Comparison of ENCODE assay signal across 30 mouse cellular contexts in genomic region chr2:115736416-115736815, GRCm38 (mm10).
DNase-seq lines count a peak whose midpoint lies in the region; ATAC-seq and TF ChIP-seq lines count a peak whose summit lies in the region.
"Had no signal": no experiment of that assay in that cellular context is flagged by ENCODE, and none has a peak within 500 bp of the region (broad histone marks: within the 10 kb centered on the region; RNA-seq: fewer than 3 reads in every experiment).

No protein-coding gene starts in this region.

- no peak overlapping the region for H3K27ac ChIP-seq in kidney, embryonic 16.5 days (ENCODE audit: low read length)
- no peak overlapping the region for H3K27ac ChIP-seq in gastrocnemius, adult 2 months
- H3K27ac ChIP-seq: embryonic facial prominence, embryonic 10.5 days; embryonic facial prominence, embryonic 13.5 days; forebrain, embryonic 12.5 days; forebrain, embryonic 15.5 days; hindbrain, embryonic 10.5 days; hindbrain, embryonic 13.5 days had no signal

- peaks cover 17% of the 10 kb centered on the region for H3K4me1 ChIP-seq in kidney, embryonic 16.5 days (ENCODE audit: insufficient read depth, low read length)
- H3K4me1 ChIP-seq: forebrain, embryonic 12.5 days; forebrain, embryonic 15.5 days; hindbrain, embryonic 13.5 days had no signal

- intact Hi-C loops in gastrocnemius, adult 2 months (cut with DNase I) = no loop called here

- no peak for TF ChIP-seq CTCF in gastrocnemius, adult 2 months (IDR thresholded peaks at IDR 0.05)

- H3K27me3 ChIP-seq in kidney, embryonic 16.5 days (ENCODE audit: insufficient read depth, low read length) = no peaks in the 10 kb centered on the region
- H3K27me3 ChIP-seq: CH12.LX; forebrain, embryonic 15.5 days; hindbrain, embryonic 13.5 days; Patski had no signal

- DNase-seq in kidney, adult 11 months = peak; percentile 66
- peak; percentile 71 to 77 for DNase-seq in kidney, adult 8-10 months
- DNase-seq in kidney, postnatal 4 days = no peak
- DNase-seq in kidney, postnatal 10 days = peak; percentile 24
- DNase-seq in kidney, postnatal 36 days = peak; percentile 72 to 74
- DNase-seq in spleen, postnatal 36 days (ENCODE audit: low spot score in 2 of 2) = no peak
- no peak for DNase-seq in gastrocnemius, adult 2 months
- DNase-seq: adrenal gland, adult 2 months; adrenal gland, postnatal 14 days; B cell, adult 2 months; cerebellum, adult 11 months; cerebellum, adult 2 months; cerebellum, adult 9-11 months; cerebellum, postnatal 36 days; embryo, embryonic 11 days; gastrocnemius, postnatal 10 days; heart, adult 11 months had no signal

- no peak for ATAC-seq in kidney, embryonic 16.5 days (ENCODE audit: low FRiP score, low TSS enrichment)
- ATAC-seq: forebrain, embryonic 15.5 days; hindbrain, embryonic 16.5 days; Patski had no signal

- no peak overlapping the region for H3K4me3 ChIP-seq in kidney, embryonic 16.5 days (ENCODE audit: low read length)
- H3K4me3 ChIP-seq in gastrocnemius, adult 2 months = no peak overlapping the region
- H3K4me3 ChIP-seq: embryonic facial prominence, embryonic 10.5 days; embryonic facial prominence, embryonic 13.5 days; erythroblast, embryonic 14.5 days; forebrain, embryonic 12.5 days; forebrain, embryonic 15.5 days; hindbrain, embryonic 10.5 days; hindbrain, embryonic 13.5 days had no signal

- H3K36me3 ChIP-seq in kidney, embryonic 16.5 days (ENCODE audit: insufficient read depth, low read length) = 0 out of 2 replicates have a peak, but pooled peaks cover 3% of the 10 kb centered on the region
- H3K36me3 ChIP-seq: embryonic facial prominence, embryonic 10.5 days; embryonic facial prominence, embryonic 13.5 days; forebrain, embryonic 12.5 days; forebrain, embryonic 15.5 days; hindbrain, embryonic 10.5 days; hindbrain, embryonic 13.5 days had no signal

- H3K9ac ChIP-seq in kidney, embryonic 16.5 days (replicated peaks; ENCODE audit: low read length) = no peak overlapping the region
- H3K9ac ChIP-seq: embryonic facial prominence, embryonic 13.5 days; forebrain, embryonic 12.5 days; forebrain, embryonic 15.5 days; hindbrain, embryonic 13.5 days had no signal

- no peak overlapping the region for H3K4me2 ChIP-seq in kidney, embryonic 16.5 days (replicated peaks; ENCODE audit: low read depth, low read length)
- H3K4me2 ChIP-seq: embryonic facial prominence, embryonic 13.5 days; forebrain, embryonic 12.5 days; forebrain, embryonic 15.5 days; heart, embryonic 11.5 days; hindbrain, embryonic 13.5 days had no signal

- H3K9me3 ChIP-seq in kidney, embryonic 16.5 days (ENCODE audit: low read length) = no peaks in the 10 kb centered on the region
- H3K9me3 ChIP-seq: embryonic facial prominence, embryonic 10.5 days; embryonic facial prominence, embryonic 13.5 days; forebrain, embryonic 12.5 days; forebrain, embryonic 15.5 days; G1E; hindbrain, embryonic 10.5 days; hindbrain, embryonic 13.5 days had no signal

- WGBS in kidney, embryonic 16.5 days = 90% methylated on average over 3 of the region's 3 CpGs

Comparison
In these comparisons a context has a peak if more than half of its experiments do, and no peak if none do; other contexts are left out.
1. DNase-seq: peak in kidney, adult 11 months (single experiment), kidney, adult 8-10 months (2 of 2), kidney, postnatal 10 days (single experiment) and kidney, postnatal 36 days (2 of 2); none in kidney, postnatal 4 days (0 of 2), spleen, postnatal 36 days (0 of 2) and gastrocnemius, adult 2 months (single experiment).